Mouse (Mus musculus): ENCODE results near the gene Ano3. TPM values are rescaled to one million over a fixed set of nuclear protein-coding genes. Genes with fewer than 3 reads are reported as not detected.
"Not testable (repeated sequence)": the region's sequence is repeated elsewhere in the genome, so short reads cannot be mapped to it uniquely, and the experiment has no call there.

Ano3 gene
- total RNA-seq (2014; fragmentation: Nextera tagmentation), result not detected in 2 replicates
- total RNA-seq (2017), result not detected in 2 replicates

- ATAC-seq (replicated peaks; ENCODE audit: poor library complexity, severe bottlenecking), result not testable (repeated sequence)
Observed at GRCm38 (mm10) chr2:110950823-110951222, at the start of gene Ano3. Gene Ano3, minus strand, starts transcription at chr2:110950923.

- ATAC-seq (replicated peaks; ENCODE audit: poor library complexity, severe bottlenecking), result no peak
Observed at GRCm38 (mm10) chr2:110990071-110990470, 39.3 kb upstream of the Ano3 start.

GRCm38 (mm10) chr2:110989539-110989938, 38.8 kb upstream of the Ano3 start:
- no peak for ATAC-seq (replicated peaks; ENCODE audit: poor library complexity, severe bottlenecking)

GRCm38 (mm10) chr2:110985853-110986271, 35.1 kb upstream of the Ano3 start:
- no peak for ATAC-seq (replicated peaks; ENCODE audit: poor library complexity, severe bottlenecking)

- ATAC-seq (replicated peaks; ENCODE audit: poor library complexity, severe bottlenecking), result no peak
Observed at GRCm38 (mm10) chr2:110981733-110982132, 31.0 kb upstream of the Ano3 start.

- ATAC-seq (replicated peaks; ENCODE audit: poor library complexity, severe bottlenecking), result no peak
Observed at GRCm38 (mm10) chr2:110979610-110980009, 28.9 kb upstream of the Ano3 start.

GRCm38 (mm10) chr2:110976871-110977270, 26.1 kb upstream of the Ano3 start:
- ATAC-seq (replicated peaks; ENCODE audit: poor library complexity, severe bottlenecking), result no peak

GRCm38 (mm10) chr2:110970158-110970557, 19.4 kb upstream of the Ano3 start:
- ATAC-seq (replicated peaks; ENCODE audit: poor library complexity, severe bottlenecking), result no peak

- no peak for ATAC-seq (replicated peaks; ENCODE audit: poor library complexity, severe bottlenecking)
Observed at GRCm38 (mm10) chr2:110965398-110965797, 14.7 kb upstream of the Ano3 start.

- ATAC-seq (replicated peaks; ENCODE audit: poor library complexity, severe bottlenecking), result no peak
Observed at GRCm38 (mm10) chr2:110950432-110950803, 305 bp downstream of the Ano3 start.

GRCm38 (mm10) chr2:110949679-110950431, 868 bp downstream of the Ano3 start:
- ATAC-seq (replicated peaks; ENCODE audit: poor library complexity, severe bottlenecking), result no peak

GRCm38 (mm10) chr2:110945171-110945570, 5.6 kb downstream of the Ano3 start:
- no peak for ATAC-seq (replicated peaks; ENCODE audit: poor library complexity, severe bottlenecking)

GRCm38 (mm10) chr2:110935691-110936090, 15.0 kb downstream of the Ano3 start:
- ATAC-seq (replicated peaks; ENCODE audit: poor library complexity, severe bottlenecking), result no peak

GRCm38 (mm10) chr2:110929126-110929525, 21.6 kb downstream of the Ano3 start:
- ATAC-seq (replicated peaks; ENCODE audit: poor library complexity, severe bottlenecking), result no peak

- ATAC-seq (replicated peaks; ENCODE audit: poor library complexity, severe bottlenecking), result no peak
Observed at GRCm38 (mm10) chr2:110909506-110909905, 41.2 kb downstream of the Ano3 start.

- no peak for ATAC-seq (replicated peaks; ENCODE audit: poor library complexity, severe bottlenecking)
Observed at GRCm38 (mm10) chr2:110906473-110906872, 44.2 kb downstream of the Ano3 start.

GRCm38 (mm10) chr2:110896477-110897270, 54.0 kb downstream of the Ano3 start:
- ATAC-seq (replicated peaks; ENCODE audit: poor library complexity, severe bottlenecking), result no peak

- no peak for ATAC-seq (replicated peaks; ENCODE audit: poor library complexity, severe bottlenecking)
Observed at GRCm38 (mm10) chr2:110871650-110872049, 79.1 kb downstream of the Ano3 start.

GRCm38 (mm10) chr2:110865584-110865983, 85.1 kb downstream of the Ano3 start:
- no peak for ATAC-seq (replicated peaks; ENCODE audit: poor library complexity, severe bottlenecking)

- ATAC-seq (replicated peaks; ENCODE audit: poor library complexity, severe bottlenecking), result no peak
Observed at GRCm38 (mm10) chr2:110863376-110863775, 87.3 kb downstream of the Ano3 start.

- no peak for ATAC-seq (replicated peaks; ENCODE audit: poor library complexity, severe bottlenecking)
Observed at GRCm38 (mm10) chr2:110839559-110840243, 111.0 kb downstream of the Ano3 start.
